Mouse (Mus musculus) heart, embryonic 11.5 days (tissue): Measurements from ENCODE around the gene Pacsin1. TPM values are rescaled to one million over a fixed set of nuclear protein-coding genes. Genes with fewer than 3 reads are reported as not detected.

Experiments
- polyA plus RNA-seq: library from polyadenylated mRNA; unstranded; fragments of >200 nt; fragmentation: Nextera tagmentation; extraction: Ambion mirVana; gene quantifications from 2 replicates; pipeline ENCODE4 v1.2.1, GENCODE M21; 2014

Pacsin1 gene
- polyA plus RNA-seq, 1 experiment from 2014 or later: 2.5 TPM

Other genes starting within 250 kb of the Pacsin1 start
- gene Grm4, start 134.1 kb upstream of the Pacsin1 start, polyA plus RNA-seq: 0.06 and 0.07 TPM in 2 replicates
- 261 and 278 TPM in 2 replicates for gene Hmga1, start 99.0 kb upstream of the Pacsin1 start, polyA plus RNA-seq
- 18.1 and 18.3 TPM in 2 replicates for gene AI413582, start 89.8 kb upstream of the Pacsin1 start, polyA plus RNA-seq
- gene Nudt3, start 32.0 kb upstream of the Pacsin1 start, polyA plus RNA-seq: 38.8 and 47.4 TPM in 2 replicates
- gene RPS10-NUDT3, start 20.3 kb upstream of the Pacsin1 start, polyA plus RNA-seq: not detected in 2 replicates
- 659 and 724 TPM in 2 replicates for gene Rps10, start 18.8 kb upstream of the Pacsin1 start, polyA plus RNA-seq
- gene Spdef, start 73.4 kb downstream of the Pacsin1 start, polyA plus RNA-seq: 0.25 and 0.26 TPM in 2 replicates
- 11.8 and 12.5 TPM in 2 replicates for gene D17Wsu92e, start 165.1 kb downstream of the Pacsin1 start, polyA plus RNA-seq
- gene Snrpc, start 182.6 kb downstream of the Pacsin1 start, polyA plus RNA-seq: 226 and 242 TPM in 2 replicates
- gene Uhrf1bp1, start 200.9 kb downstream of the Pacsin1 start, polyA plus RNA-seq: 3.8 and 4.1 TPM in 2 replicates